Mouse (Mus musculus) T-helper 17 cell (primary cell): ENCODE data around the gene Fbln7.

Experiments
- in situ Hi-C, 2 experiments: fragments of 300-600 bp; cut with MboI, MseI; formaldehyde crosslinking; loops; 1 replicate in 1 of 2; 2 replicates in 1 of 2; pipeline ENCODE4 v1.15.1; 2025; ENCODE audit warnings: high pct_unique_total_duplicates in 2 of 2

Fbln7 gene

DNA sequence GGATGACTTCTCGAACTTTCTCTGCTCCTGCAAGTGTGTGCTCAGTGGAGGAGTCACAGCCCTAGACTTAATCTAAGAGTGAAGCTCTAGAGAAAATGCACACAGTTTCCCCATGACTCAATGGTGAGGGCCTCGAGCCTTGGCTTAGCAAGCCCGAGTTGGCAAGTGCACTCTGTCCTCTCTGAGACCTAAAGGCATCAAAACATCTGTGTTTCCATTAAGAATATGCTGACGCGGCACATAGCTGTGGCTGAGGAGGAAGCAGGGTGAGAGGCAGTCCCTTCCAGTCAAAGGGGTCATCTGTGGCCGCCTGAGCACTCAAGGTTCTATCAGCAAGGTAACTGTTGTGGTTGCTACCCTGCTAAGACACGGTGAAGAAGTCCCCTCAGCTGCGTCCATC is 8.9 kb downstream of the Fbln7 start:
- in situ Hi-C loops, result loop anchor here in 1 of 2 experiments (10.0 kb wide), 1 partner anchor 383 kb away; no protein-coding TSS in a partner anchor

DNA sequence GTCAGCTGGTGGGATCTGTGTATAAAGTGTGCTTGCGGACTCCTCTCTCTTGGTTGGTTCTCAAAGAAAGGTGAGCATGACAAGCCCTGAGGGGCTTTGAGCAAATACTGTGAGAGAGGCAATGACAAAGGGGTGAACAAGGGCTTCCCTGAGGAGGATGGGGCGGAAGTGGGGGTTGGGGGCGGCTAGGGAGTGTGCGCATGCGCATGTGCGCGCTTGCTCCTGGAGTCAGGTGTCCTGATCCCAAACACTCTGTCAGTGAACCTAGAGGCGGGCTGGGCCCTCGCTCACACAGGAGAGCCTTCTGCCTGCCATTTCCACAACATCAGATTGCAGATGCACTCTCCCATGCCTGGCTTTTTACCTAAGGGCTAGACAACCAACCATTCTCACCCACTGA is 9.5 kb downstream of the Fbln7 start:
- in situ Hi-C loops, result loop anchor here in 1 of 2 experiments (10.0 kb wide), 1 partner anchor 383 kb away; no protein-coding TSS in a partner anchor

DNA sequence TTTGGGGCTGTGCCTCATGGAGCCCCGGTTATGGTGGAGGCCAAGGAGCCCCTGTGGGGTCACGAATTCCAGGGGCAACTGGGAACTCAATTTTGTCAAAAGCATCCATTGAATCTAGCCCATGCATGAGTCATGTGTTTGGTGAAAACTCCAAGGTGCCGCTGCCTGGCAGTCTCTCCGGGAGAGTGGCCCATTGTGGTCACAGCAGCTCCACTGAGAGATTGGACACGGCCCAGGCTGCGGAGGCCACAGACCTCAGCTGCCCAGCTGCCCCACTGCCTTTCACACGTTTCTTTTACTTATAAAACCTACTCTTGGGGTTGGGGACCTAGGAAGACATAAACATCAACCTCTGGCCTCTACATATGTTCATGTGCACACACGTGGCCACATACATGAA is 12.7 kb downstream of the Fbln7 start:
- in situ Hi-C loops, result loop anchor here (10.0 to 25.0 kb wide), 2 partner anchors 187 to 379 kb away; partner anchors contain the start of gene Ttl (in 1 of the 2)

DNA sequence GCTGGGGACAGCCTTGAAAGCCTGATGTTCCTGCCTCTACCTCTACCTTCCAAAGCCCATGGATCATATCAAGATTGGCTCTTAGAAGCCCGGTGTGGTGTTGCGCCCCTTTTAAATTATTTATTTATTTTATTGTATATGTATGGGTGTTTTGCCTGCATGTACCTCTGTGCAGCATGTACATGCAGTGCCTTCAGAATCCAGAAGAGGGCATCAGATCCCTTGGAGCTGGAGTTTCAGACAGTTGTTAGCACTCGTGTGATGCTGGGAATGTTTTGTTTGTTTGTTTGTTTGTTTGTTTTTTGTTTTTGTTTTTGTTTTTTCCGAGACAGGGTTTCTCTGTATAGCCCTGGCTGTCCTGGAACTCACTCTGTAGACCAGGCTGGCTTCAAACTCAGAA is 18.5 kb downstream of the Fbln7 start:
- in situ Hi-C loops, result loop anchor here in 1 of 2 experiments (25.0 kb wide), 1 partner anchor 181 kb away; the partner anchor contains the start of gene Ttl

DNA sequence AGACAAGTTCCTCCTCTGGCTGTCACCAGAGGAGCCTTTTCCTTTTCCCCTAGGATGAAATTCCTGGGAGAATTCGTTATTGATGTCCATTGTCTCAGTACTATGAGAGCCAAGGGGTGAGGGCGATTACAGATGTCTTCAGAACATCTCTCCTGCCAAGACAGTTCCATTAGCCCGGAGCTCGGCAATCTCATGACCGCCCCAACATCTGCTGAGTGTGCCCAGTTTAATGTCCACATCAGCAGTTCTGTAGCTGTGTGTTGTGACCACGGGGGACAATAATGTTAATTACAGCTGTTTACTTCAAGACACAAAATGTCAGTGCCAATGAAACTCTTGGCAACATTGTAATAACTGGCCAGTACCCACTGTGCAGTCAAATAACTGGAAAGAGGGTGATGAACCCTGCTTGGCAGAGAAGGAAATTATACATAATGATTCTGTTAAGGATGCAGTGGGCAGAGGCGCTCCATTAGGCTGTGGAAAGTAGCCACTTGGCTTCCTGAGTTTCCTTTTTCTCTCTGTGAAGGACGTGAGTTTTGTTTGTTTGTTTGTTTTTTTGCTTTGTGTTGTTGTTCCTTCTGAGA is 22.5 kb downstream of the Fbln7 start:
- in situ Hi-C loops, result loop anchor here in 1 of 2 experiments (25.0 kb wide), 1 partner anchor 177 kb away; the partner anchor contains the start of gene Ttl

DNA sequence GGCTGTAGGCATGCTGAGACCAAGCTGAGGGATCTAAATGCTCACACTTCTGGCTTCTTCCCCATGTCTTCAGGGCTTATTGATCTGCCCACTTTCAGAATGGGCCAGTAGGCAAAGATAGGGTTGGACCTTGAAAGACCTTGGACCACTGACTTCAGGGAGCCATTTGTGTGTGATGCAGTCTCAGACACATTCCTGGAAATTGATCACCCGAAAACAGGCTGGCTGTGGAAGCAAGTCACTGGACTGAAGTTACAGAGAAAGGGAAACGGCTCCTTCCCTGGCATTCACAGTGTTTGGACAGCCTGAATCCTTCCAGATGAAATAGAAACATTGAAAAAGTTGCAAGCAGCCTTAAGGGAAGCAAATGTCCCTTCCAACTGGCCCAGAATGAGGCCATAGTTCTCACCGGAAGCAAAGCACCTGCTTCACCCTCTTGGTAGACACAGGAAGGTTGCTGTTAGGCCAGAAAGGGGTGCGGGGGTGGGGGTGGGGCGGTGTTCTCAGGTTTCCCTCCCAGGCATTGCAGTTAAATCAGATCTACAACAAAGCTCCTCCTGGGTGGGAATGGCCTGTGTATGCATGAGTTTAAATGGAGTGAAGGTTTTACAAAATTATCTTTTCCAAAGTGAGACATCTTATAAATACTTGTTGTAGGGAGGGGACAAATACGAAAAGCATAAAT is 25.2 kb downstream of the Fbln7 start:
- in situ Hi-C loops, result loop anchor here in 1 of 2 experiments (25.0 kb wide), 1 partner anchor 174 kb away; the partner anchor contains the start of gene Ttl

DNA sequence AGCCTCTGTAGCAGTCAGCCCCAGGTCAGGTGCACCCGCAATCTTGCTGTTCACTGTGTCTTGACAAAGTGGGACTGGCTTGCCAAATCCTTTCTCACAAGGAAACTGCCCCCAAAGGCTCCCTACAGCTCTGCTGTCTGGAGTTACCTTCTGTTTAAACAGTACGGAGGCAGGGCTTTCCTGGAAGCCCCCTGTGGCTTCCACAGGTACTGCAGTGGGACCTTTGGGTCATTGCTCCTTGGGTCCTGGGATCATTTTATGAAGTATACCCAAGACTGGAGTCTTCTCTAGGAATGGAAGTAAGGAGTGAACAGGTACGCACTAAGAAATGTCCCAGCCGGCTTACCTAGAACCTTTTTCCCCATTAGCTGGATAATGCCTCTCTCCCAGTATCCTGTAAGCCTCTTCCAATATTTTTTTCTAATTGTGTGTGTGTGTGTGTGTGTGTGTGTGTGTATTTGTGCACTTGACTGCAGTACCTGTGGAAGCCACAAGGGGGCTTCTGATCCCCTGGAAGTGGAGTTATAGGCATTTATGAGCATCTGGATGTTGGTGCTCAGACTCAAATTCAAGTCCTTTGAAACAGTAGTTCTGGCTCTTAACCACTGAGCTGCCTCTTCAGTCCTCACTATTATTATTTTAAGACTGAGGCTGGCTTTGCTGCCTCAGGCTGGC is 28.0 kb downstream of the Fbln7 start:
- in situ Hi-C loops, result loop anchor here in 1 of 2 experiments (25.0 kb wide), 1 partner anchor 172 kb away; the partner anchor contains the start of gene Ttl

DNA sequence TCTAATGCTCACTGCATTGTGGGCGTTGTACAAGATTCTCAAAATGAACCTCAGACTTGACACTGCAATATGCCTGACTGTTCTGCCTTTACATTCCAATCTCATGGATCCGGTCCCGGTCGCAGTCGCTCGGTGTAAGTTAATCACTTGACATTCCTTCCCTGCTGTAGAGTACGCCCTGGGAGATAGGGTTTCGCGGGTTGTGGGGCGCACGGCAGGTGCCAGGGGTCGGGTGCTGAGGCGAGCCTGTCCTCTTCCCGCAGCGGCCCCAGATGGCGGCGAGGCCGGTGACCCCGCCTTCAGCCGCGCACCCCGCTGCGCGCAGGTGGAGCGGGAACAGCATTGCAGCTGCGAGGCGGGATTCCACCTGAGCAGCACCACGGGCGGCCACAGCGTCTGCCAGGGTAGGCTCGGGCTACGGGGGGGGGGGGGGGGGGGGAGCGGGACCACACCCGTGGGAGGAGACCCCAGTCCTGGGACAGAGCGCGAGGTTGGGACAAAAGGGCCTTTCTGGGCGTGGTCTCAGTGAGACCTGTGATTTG is 29.5 kb downstream of the Fbln7 start:
- in situ Hi-C loops, result loop anchor here in 1 of 2 experiments (25.0 kb wide), 1 partner anchor 170 kb away; the partner anchor contains the start of gene Ttl

DNA sequence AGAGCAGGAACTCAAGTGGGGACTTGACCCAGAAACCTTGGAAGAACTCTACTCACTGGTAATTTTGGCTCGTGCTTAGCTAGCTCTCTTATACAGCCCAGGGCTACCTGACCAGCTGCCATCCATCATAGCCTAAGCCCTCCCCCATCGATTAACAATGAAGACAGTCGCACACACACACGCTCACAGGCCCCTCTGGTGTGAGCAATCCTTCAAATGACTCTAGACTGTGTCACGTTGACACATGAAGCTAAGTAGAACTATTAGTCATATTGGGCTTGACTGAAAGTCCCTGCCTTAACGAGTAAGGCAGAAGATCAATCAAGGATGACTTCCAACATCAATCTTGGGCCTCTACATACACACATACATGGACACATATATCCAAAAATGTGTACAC is 40.1 kb downstream of the Fbln7 start:
- in situ Hi-C loops, result loop anchor here in 1 of 2 experiments (10.0 kb wide), 2 partner anchors 208 to 422 kb away; partner anchors contain the start of gene Mertk

DNA sequence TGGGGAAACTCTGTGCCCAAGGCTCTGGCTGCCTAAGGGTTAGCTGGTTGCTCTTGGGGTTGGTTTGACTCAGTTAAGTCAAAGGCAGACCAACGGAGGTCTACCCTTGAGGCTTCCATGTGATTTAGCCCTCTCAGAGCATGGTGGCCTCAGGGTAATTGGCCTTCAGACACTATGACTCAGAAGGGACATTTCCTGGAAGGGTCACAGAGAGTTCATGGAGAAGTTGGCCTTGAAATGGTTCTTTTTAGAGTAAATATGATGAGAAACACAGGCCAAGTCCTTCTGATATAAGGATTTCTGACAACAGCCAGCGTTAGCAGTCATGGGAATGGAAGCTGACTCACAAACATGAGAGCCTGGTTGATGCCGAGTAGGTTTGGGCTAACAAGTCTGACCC is 40.9 kb downstream of the Fbln7 start:
- in situ Hi-C loops, result loop anchor here in 1 of 2 experiments (10.0 kb wide), 2 partner anchors 209 to 421 kb away; partner anchors contain the start of gene Mertk

DNA sequence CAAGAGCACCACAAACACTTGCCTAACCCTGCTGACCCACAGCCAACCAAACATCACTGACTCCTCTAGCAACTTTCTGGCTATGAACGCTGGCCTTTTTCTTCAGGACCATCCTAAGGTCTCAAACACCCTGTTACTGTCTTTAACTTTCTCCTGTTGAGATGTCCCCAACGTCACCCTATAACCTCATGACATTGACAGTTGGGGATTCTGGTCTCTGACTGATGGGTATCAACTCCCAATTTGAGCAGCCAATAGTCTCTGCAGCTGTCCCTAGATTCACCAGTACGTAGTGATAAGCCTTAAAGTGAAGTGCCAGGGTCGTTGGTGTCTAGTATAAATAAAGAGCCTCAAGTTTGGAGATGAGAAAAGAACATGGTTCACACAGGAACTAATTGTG is 52.2 kb downstream of the Fbln7 start:
- in situ Hi-C loops, result no loop called here

DNA sequence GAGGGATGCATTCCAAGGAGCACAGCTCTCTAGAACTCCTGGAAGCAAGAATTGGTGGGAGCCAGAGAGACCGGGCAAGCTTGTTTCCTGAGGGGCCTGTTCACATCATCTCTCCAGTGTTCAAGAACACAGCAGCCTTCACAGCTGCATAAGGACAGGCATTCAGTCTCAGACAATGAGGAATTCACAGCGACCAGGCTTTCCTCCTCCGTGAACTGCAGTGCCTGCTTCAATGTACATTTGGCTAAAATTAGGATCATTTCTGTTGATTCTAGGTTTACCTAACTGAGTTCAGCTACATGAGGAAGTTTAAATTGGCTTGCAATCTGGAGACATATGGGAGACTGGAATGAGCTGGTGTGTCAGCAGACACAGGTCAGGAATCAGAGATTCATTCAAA is 53.7 kb downstream of the Fbln7 start:
- in situ Hi-C loops, result no loop called here

DNA sequence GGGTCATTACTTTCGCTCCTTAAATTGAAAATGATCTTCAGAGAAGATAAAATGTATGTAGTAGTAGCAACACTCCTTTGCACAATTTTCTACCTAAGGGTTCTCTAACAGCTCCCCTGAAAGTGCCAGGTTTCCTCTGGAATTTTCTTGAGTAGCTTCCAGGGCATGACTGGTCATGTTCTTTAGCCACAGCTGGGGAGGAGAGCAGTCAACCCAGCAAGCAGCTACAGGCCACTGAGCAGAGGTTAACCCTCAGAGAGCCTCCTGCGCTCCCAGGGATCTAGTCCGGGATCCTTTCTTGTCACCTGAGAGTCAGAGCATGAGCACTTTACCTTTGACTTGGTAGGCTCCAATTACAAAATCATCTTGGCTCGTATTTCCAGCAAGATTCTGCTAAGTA is 62.0 kb downstream of the Fbln7 start:
- in situ Hi-C loops, result loop anchor here in 1 of 2 experiments (10.0 kb wide), 1 partner anchor 1990 kb away; the partner anchor contains the start of gene Sppl2a

DNA sequence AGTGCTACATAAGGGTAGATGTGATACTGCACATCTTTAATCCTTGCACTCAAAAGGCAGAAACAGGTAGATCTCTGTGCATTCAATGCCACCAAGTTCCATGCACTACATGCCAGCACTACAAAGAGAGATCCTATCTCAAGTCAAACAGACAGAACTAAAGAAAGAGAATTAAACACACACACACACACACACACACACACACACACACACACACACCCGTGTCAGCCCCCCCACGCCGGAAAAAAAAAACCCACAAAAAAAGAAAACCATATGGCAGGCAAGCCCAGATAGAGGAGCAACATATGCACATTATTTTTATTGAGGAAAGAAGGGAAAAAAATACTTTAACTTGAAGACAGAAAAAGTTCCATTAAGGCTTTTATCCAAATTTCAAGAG is 65.7 kb downstream of the Fbln7 start:
- in situ Hi-C loops, result loop anchor here in 1 of 2 experiments (10.0 kb wide), 1 partner anchor 1994 kb away; the partner anchor contains the start of gene Sppl2a

DNA sequence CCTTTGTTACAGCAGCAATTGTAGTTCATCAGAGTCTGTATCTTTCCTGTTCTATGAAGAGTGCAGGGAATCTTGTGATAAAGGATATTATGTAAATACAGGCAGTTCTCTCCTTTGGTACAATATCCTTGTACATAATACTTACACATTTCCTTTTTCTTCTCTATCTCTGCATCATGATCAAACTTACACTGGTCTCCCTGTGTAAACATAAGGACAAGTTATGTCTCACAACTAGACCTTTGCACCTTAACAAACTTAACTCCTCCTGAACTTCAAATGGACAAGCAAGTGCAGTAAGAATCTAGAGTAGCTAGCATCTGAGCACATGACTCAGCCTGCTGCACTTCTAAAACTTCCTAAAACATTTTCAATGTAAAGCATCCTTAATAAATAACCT is 67.9 kb downstream of the Fbln7 start:
- in situ Hi-C loops, result no loop called here

DNA sequence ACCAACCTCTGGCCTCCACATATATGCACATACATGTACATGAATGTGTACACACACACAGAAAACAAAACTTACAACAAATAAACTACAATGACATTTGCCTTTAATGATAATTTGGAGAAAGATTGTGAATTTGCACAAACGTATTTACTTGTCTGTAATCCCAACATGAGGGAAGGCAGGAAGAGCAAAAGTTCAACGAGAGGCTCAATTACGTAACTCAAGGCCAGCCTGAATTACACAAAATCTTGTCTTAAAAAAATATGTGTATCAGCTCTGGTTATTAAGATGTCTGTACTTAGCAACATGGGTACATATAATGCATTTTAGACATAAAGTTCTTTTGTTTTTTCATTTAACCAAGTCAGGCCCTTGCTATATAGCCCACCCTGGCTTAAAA is 73.5 kb downstream of the Fbln7 start:
- in situ Hi-C loops, result no loop called here

DNA sequence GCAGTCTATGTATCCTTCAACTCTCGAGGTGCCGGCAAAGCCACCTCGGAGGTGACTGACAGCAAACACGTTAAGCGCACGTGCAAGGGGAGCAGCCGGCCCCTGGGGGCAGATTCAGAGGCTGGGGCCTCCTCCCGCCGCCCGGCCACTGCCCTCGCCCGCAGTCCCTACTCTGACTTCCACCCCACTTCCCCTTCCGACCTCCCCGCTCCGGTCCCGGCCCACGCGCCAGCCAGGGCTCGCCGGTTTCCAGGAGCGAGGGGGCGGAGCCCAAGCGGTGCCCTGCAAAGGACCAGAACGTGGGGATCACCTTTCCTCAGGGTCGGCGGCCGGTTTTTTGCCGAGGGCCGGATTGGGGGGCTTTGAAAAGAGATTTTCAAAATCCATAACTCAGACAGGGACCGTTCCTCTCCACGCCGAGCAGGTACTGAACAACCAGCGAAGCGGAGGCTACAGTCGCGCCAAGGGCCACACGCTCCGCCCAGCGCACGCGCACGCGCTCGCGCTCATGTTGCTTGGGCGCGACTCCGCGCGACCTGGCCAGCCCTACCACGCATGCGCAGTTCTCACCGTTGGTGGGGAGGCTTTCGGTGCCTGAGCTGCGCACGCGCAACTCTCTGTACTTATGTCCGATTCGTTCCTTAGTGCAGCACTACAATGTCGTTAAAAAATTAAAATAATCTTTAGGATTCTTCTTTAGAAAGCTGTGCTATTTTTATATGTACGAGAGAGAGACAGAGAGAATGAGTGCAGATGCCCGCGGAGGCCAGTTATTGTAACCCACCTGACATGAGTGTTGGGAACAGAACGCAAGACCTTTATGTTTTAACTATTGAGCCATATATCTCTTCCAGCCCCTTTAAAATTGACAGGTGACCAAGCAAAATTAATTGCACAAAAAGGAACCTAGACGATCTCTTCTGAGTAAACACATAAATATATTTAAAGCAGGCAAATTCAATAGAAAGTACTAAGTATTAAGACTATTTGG is 81.1 kb downstream of the Fbln7 start, which contains the start of gene Zc3h8:
Zc3h8 (minus strand) TSS at position 540 of the 991 bp plus-strand sequence.
- in situ Hi-C loops, result no loop called here
